Mouse (Mus musculus): ENCODE results near the gene Pop4. TPM values are rescaled to one million over a fixed set of nuclear protein-coding genes. Genes with fewer than 3 reads are reported as not detected.
A peak's percentile ranks its signal among the peaks of the same experiment; 100 is the strongest.

Pop4 gene
- polyA plus RNA-seq, 1 experiment from 2014 or later, result 28.5 TPM

DNA sequence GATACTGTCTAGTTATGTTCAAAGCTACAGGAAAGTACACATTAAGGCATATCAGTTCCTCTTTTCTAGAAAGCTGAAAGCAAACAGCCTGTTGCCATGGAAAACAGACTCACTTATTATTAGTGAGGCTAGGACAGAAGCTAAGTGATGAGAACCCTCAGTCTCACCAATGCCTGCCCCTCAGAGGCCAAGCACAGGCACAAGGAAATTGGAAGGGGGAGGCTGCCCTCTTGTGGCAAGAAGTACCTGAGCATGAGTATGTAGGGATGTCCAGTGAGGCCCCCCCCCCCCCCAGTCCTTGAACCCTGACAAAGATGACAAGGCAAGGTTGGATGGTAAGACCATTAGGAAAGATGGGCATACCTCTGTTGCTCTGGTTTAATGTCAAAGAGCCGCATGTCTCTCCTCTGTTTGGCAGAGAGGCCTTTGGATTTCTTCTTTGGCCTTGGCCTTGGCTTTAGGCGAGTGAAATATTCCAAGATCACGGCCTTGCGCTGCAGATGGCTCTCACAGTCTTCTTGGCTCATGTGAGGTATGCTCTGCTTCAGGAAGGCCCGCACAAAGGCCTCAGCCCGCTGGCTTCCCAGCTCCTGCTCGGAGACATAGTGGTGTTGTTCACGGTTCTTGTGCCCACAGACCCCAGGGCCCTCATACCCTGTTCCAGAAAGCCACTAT, 4.1 kb downstream of the Pop4 start:
- H3K27ac ChIP-seq (ENCODE audit: low read length), result no peak overlapping the region
- H3K9me3 ChIP-seq (ENCODE audit: low read length), result no peaks in the 10 kb centered on the region
- no peak overlapping the region for H3K4me3 ChIP-seq (ENCODE audit: low read depth, low read length)
- H3K9ac ChIP-seq (replicated peaks; ENCODE audit: low read depth), result no peak overlapping the region
- WGBS, result 88% methylated on average over 8 of the region's 8 CpGs
- H3K4me2 ChIP-seq (replicated peaks; ENCODE audit: low read depth, low read length), result no peak overlapping the region
- peaks cover 28% of the 10 kb centered on the region for H3K36me3 ChIP-seq (ENCODE audit: insufficient read depth, low read length)
- H3K4me1 ChIP-seq (ENCODE audit: insufficient read depth, low read depth, low read length), result peaks cover 3% of the 10 kb centered on the region; the same call in 1 of the 2 replicates
- no peaks in the 10 kb centered on the region for H3K27me3 ChIP-seq (replicated peaks; ENCODE audit: insufficient read depth, low read length)
- DNase-seq (ENCODE audit: low spot score) (peak; percentile 66), ATAC-seq (peak; percentile 44; the same call in 1 of the 2 replicates)
- peak; percentile 71 for TF ChIP-seq CTCF (IDR thresholded peaks at IDR 0.05)
- no peak for TF ChIP-seq EP300 (IDR thresholded peaks at IDR 0.05)

DNA sequence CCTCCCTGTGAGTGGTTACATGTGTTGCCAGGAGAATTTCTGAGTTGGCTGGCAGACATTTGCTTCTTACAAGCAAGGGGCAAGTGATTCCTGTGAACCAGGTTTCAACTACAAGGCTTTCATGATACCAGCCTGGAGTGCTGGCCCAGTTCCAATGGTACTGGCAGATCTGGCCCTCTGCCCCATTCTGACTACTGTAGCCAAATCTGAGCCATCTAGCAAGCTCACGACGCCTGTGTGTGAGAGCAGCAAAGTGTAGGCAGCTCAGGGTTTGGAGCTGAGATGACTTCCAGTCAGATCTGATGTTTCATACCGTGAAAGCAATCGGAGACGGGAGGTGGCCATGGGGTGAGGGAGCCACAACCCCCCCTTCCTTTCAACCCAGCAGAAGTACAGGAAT, 8.8 kb downstream of the Pop4 start:
- no peak overlapping the region for H3K27ac ChIP-seq (ENCODE audit: low read length)
- WGBS, result 83% methylated on average over 5 of the region's 5 CpGs
- no peaks in the 10 kb centered on the region for H3K4me1 ChIP-seq (ENCODE audit: insufficient read depth, low read depth, low read length)
- TF ChIP-seq EP300 (IDR thresholded peaks at IDR 0.05) (no peak), CTCF (IDR thresholded peaks at IDR 0.05) (no peak)
- H3K9ac ChIP-seq (replicated peaks; ENCODE audit: low read depth), result no peak overlapping the region
- no peak overlapping the region for H3K4me2 ChIP-seq (replicated peaks; ENCODE audit: low read depth, low read length)
- no peaks in the 10 kb centered on the region for H3K27me3 ChIP-seq (replicated peaks; ENCODE audit: insufficient read depth, low read length)
- H3K4me3 ChIP-seq (ENCODE audit: low read depth, low read length), result no peak overlapping the region
- DNase-seq (ENCODE audit: low spot score), result no peak
- H3K9me3 ChIP-seq (ENCODE audit: low read length), result no peaks in the 10 kb centered on the region
- peaks cover 28% of the 10 kb centered on the region for H3K36me3 ChIP-seq (ENCODE audit: insufficient read depth, low read length)
- no peak for ATAC-seq

DNA sequence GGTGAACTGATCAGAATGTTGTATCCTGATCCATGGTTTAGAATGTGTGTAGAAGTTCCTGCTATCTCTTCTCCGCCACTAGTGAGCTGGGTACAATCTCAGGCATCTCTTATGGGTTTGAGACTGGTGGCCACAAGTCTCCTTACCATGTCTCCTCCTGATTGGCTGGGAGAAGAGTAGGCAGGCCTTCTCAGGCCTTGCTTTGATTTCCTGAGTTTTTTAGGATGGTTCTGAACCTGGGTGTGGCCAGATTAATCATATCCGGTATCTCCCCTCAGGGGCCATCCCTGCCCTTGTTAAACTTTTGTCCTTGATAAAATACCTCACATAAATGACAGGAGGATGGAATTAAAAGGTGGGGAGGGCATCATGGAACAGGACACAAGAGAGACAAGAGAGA, 11.6 kb downstream of the Pop4 start:
- no peak overlapping the region for H3K9ac ChIP-seq (replicated peaks; ENCODE audit: low read depth)
- H3K4me1 ChIP-seq (ENCODE audit: insufficient read depth, low read depth, low read length), result no peaks in the 10 kb centered on the region
- H3K36me3 ChIP-seq (ENCODE audit: insufficient read depth, low read length), result peaks cover 15% of the 10 kb centered on the region
- TF ChIP-seq EP300 (IDR thresholded peaks at IDR 0.05) (no peak), CTCF (IDR thresholded peaks at IDR 0.05) (no peak)
- H3K27me3 ChIP-seq (replicated peaks; ENCODE audit: insufficient read depth, low read length), result no peaks in the 10 kb centered on the region
- no peak for DNase-seq (ENCODE audit: low spot score)
- no peak overlapping the region for H3K4me3 ChIP-seq (ENCODE audit: low read depth, low read length)
- H3K27ac ChIP-seq (ENCODE audit: low read length), result no peak overlapping the region
- no peak overlapping the region for H3K4me2 ChIP-seq (replicated peaks; ENCODE audit: low read depth, low read length)
- 87% methylated on average over 2 of the region's 2 CpGs for WGBS
- no peaks in the 10 kb centered on the region for H3K9me3 ChIP-seq (ENCODE audit: low read length)
- no peak for ATAC-seq

DNA sequence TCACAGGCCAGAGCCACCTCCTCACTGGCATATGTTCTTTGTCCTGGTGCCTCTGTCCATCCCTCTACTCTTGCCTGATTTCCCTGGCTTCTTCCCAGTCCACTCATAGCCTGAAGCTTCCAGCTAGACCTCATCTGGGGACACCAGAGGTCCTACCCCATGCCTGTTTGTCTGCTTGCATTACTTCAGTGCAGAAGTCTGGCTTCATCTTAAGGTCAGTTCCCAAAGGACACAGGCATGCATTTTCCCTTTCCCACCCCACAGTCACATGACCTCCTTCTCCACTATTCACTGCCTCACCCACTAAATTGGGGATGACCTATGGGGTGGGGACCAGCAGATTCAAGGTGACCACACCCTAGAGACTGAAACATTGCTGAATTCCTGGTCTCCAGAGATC, 17.8 kb downstream of the Pop4 start:
- no peaks in the 10 kb centered on the region for H3K9me3 ChIP-seq (ENCODE audit: low read length)
- H3K9ac ChIP-seq (replicated peaks; ENCODE audit: low read depth), result no peak overlapping the region
- no peaks in the 10 kb centered on the region for H3K27me3 ChIP-seq (replicated peaks; ENCODE audit: insufficient read depth, low read length)
- no peak overlapping the region for H3K27ac ChIP-seq (ENCODE audit: low read length)
- TF ChIP-seq EP300 (IDR thresholded peaks at IDR 0.05) (no peak), CTCF (IDR thresholded peaks at IDR 0.05) (no peak)
- H3K4me2 ChIP-seq (replicated peaks; ENCODE audit: low read depth, low read length), result no peak overlapping the region
- no peak overlapping the region for H3K4me3 ChIP-seq (ENCODE audit: low read depth, low read length)
- H3K36me3 ChIP-seq (ENCODE audit: insufficient read depth, low read length), result no peaks in the 10 kb centered on the region
- DNase-seq (ENCODE audit: low spot score) (no peak), ATAC-seq (no peak)
- H3K4me1 ChIP-seq (ENCODE audit: insufficient read depth, low read depth, low read length), result no peaks in the 10 kb centered on the region

DNA sequence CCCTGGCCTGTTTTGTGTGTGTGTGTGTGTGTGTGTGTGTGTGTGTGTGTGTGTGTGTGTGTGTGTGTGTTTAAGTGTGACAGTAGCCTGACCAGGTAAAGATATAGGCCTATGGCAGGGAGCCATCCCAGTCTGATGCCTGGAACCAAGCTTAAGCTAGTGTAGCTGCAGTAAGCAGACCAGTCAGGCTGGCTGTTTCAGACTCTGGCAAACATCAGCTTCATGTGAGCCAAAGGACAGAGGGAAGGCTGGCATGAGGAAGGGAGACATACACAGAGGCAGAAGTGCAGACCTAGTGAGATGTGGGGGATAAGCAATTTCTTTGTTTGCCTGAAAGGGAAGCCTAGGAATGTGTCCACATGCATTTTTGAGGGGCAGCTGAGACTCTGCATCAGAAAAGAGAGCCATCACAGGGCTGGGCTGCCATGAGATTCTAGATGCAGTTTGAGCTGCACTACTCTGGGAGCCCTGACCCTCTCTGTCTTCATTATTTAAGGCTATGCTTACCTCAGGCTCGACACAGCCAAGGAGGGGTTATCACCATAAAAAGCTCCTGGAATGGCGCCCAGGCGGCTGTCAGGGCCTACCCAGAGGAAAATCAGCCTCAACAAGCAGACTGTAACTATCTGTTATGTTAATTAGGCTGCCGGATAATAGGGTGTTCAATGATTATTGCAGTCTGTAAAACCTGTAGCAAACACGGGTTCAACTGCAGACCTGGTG, 19.6 kb downstream of the Pop4 start:
- no peaks in the 10 kb centered on the region for H3K9me3 ChIP-seq (ENCODE audit: low read length)
- H3K9ac ChIP-seq (replicated peaks; ENCODE audit: low read depth), result no peak overlapping the region
- H3K27ac ChIP-seq (ENCODE audit: low read length), result no peak overlapping the region
- WGBS, result 39% methylated on average over 5 of the region's 5 CpGs
- H3K36me3 ChIP-seq (ENCODE audit: insufficient read depth, low read length), result no peaks in the 10 kb centered on the region
- H3K4me1 ChIP-seq (ENCODE audit: insufficient read depth, low read depth, low read length), result no peaks in the 10 kb centered on the region
- ATAC-seq, result no peak
- H3K4me3 ChIP-seq (ENCODE audit: low read depth, low read length), result no peak overlapping the region
- H3K4me2 ChIP-seq (replicated peaks; ENCODE audit: low read depth, low read length), result no peak overlapping the region
- TF ChIP-seq EP300 (IDR thresholded peaks at IDR 0.05) (no peak), CTCF (IDR thresholded peaks at IDR 0.05) (no peak)
- no peaks in the 10 kb centered on the region for H3K27me3 ChIP-seq (replicated peaks; ENCODE audit: insufficient read depth, low read length)
- no peak for DNase-seq (ENCODE audit: low spot score)

DNA sequence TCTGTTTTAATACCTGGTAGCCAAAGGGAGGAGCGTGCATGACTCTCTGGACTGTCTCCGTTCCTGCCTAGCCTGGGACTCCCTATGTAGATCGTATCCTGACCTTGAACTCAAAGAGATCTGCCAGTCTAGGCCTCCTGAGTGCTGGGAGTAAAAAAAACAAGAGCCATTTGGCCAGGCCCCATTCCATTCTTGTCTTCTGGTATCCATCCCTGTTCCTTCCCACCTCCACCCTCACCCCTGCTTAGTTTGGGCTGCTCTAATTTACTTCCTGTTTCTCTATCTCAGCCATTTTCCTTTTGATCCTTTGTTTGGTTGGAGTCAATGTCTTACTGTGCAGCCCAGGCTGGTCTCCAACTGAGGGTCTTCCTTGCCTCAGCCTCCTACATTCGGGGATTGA, 28.8 kb downstream of the Pop4 start:
- no peak overlapping the region for H3K9ac ChIP-seq (replicated peaks; ENCODE audit: low read depth)
- H3K9me3 ChIP-seq (ENCODE audit: low read length), result no peaks in the 10 kb centered on the region
- no peaks in the 10 kb centered on the region for H3K4me1 ChIP-seq (ENCODE audit: insufficient read depth, low read depth, low read length)
- no peak overlapping the region for H3K4me2 ChIP-seq (replicated peaks; ENCODE audit: low read depth, low read length)
- WGBS, result 81% methylated on average over 4 of the region's 4 CpGs
- no peaks in the 10 kb centered on the region for H3K36me3 ChIP-seq (ENCODE audit: insufficient read depth, low read length)
- no peak overlapping the region for H3K4me3 ChIP-seq (ENCODE audit: low read depth, low read length)
- no peaks in the 10 kb centered on the region for H3K27me3 ChIP-seq (replicated peaks; ENCODE audit: insufficient read depth, low read length)
- no peak overlapping the region for H3K27ac ChIP-seq (ENCODE audit: low read length)
- no peak for DNase-seq (ENCODE audit: low spot score)
- no peak for ATAC-seq
- no peak for TF ChIP-seq EP300 (IDR thresholded peaks at IDR 0.05)
- no peak for TF ChIP-seq CTCF (IDR thresholded peaks at IDR 0.05)
